Mouse (Mus musculus): Measurements from ENCODE around the gene Fscn1. TPM values are rescaled to one million over a fixed set of nuclear protein-coding genes. Genes with fewer than 3 reads are reported as not detected.

Fscn1 gene
- polyA plus RNA-seq, 1 experiment from 2014 or later = 230 TPM

DNA sequence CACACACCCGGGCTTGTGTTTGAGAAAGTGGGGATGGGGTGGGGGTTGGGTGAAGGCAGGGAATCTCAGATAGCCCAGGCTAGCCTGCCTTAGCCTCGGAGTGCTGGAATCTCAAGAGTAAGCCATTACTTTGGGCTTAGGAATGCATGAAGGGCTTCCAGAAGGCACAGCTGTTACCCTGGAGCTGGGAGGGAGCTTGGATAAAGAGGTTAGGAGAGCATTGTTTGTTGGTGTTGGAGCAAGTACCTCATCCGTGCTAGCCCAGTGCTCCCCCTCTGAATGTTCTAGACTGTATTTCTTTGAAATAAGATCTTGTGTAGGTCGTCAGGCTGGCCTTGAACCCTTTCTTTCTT is 30.8 kb upstream of the Fscn1 start:
- H3K27me3 ChIP-seq (replicated peaks; ENCODE audit: control insufficient read depth, insufficient read depth, low read length) = no peaks in the 10 kb centered on the region
- H3K4me2 ChIP-seq (ENCODE audit: low read length) = peak overlapping the region; percentile 65
- peak overlapping the region; percentile 44 for H3K4me3 ChIP-seq (ENCODE audit: low read depth, low read length)
- ATAC-seq (replicated peaks; ENCODE audit: low FRiP score, low TSS enrichment, low read depth) (0 out of 2 replicates have a peak, but pooled peaks have one; percentile 1), DNase-seq (ENCODE audit: low spot score) (no peak)
- H3K27ac ChIP-seq (ENCODE audit: low read depth) = peak overlapping the region; percentile 94
- H3K4me1 ChIP-seq (replicated peaks; ENCODE audit: control insufficient read depth, insufficient read depth, low read length) = peaks cover 31% of the 10 kb centered on the region
- H3K9ac ChIP-seq (ENCODE audit: low read length) = peak overlapping the region; percentile 72
- WGBS = 17% methylated on average over 4 of the region's 4 CpGs
- no peaks in the 10 kb centered on the region for H3K9me3 ChIP-seq (ENCODE audit: control insufficient read depth, low read length)
- H3K36me3 ChIP-seq (ENCODE audit: control insufficient read depth, insufficient read depth, low read length) = no peaks in the 10 kb centered on the region

DNA sequence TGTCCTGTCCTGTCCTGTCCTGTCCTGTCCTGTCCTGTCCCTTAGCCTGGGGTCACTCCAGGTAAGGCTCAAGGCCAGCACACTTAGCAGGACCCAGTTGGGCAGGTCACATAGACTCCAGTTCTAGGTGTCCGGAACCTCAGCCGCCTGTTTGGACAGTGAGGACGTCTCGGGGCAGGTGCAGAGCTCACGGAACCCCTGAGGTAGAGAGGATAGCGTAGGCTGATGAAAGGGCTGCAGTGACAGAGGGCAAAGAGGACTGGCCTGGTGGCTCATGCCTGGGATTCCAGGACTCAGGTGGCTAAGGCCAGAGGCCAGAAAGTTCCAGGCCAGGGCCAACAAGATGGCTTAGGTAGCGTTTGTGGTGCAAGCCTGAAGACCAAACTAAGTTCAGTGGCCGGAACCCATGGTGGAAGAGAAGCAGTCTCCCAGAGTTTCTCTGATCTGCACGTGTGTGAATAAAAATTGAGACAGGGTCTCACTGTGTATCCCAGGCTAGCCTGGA is 28.9 kb upstream of the Fscn1 start:
- ATAC-seq (replicated peaks; ENCODE audit: low FRiP score, low TSS enrichment, low read depth) (no peak), DNase-seq (ENCODE audit: low spot score) (no peak)
- Histone ChIP-seq H3K9me3 (ENCODE audit: control insufficient read depth, low read length) (no peaks in the 10 kb centered on the region), H3K27me3 (replicated peaks; ENCODE audit: control insufficient read depth, insufficient read depth, low read length) (no peaks in the 10 kb centered on the region), H3K27ac (ENCODE audit: low read depth) (no peak overlapping the region), H3K4me1 (replicated peaks; ENCODE audit: control insufficient read depth, insufficient read depth, low read length) (peaks cover 24% of the 10 kb centered on the region), H3K36me3 (ENCODE audit: control insufficient read depth, insufficient read depth, low read length) (no peaks in the 10 kb centered on the region), H3K4me3 (ENCODE audit: low read depth, low read length) (no peak overlapping the region), H3K9ac (ENCODE audit: low read length) (no peak overlapping the region), H3K4me2 (ENCODE audit: low read length) (no peak overlapping the region)
- 90% methylated on average over 9 of the region's 9 CpGs for WGBS

DNA sequence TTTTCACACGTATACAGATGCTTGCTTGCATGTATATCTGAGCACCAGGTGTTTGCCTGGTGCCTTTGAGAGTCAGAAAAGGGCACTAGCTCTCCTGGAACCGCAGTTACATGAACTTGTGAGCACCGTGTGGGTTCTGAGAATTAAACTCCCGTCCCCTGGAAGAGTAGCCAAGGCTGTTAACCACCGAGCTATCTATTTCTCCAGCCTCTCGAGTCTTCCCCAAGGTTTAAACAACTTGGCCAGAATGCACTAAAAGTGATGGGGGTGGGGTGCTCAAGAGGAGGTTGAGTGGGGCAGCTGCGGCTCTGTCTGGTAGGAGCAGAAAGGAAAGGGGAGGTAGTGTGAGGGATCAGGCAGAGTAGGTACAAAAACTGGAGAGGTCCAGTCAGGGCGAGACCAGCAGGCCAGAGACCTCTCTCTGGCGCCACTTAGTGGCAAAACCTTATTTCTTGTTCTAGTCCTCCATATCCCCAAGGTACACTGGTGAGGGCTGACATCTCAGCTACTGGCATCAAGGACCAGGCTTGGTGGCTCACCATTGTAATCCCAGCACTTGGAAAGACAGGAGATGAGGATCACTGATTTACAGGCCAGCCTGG is 28.0 kb upstream of the Fscn1 start:
- peak; percentile 80 for DNase-seq (ENCODE audit: low spot score)
- no peak overlapping the region for H3K9ac ChIP-seq (ENCODE audit: low read length)
- H3K9me3 ChIP-seq (ENCODE audit: control insufficient read depth, low read length) = no peaks in the 10 kb centered on the region
- H3K27me3 ChIP-seq (replicated peaks; ENCODE audit: control insufficient read depth, insufficient read depth, low read length) = no peaks in the 10 kb centered on the region
- no peaks in the 10 kb centered on the region for H3K36me3 ChIP-seq (ENCODE audit: control insufficient read depth, insufficient read depth, low read length)
- H3K27ac ChIP-seq (ENCODE audit: low read depth) = no peak overlapping the region
- H3K4me2 ChIP-seq (ENCODE audit: low read length) = no peak overlapping the region
- WGBS = 16% methylated on average over 9 of the region's 9 CpGs
- H3K4me1 ChIP-seq (replicated peaks; ENCODE audit: control insufficient read depth, insufficient read depth, low read length) = peaks cover 15% of the 10 kb centered on the region
- no peak overlapping the region for H3K4me3 ChIP-seq (ENCODE audit: low read depth, low read length)
- peak; percentile 26; the same call in 1 of the 2 replicates for ATAC-seq (replicated peaks; ENCODE audit: low FRiP score, low TSS enrichment, low read depth)

DNA sequence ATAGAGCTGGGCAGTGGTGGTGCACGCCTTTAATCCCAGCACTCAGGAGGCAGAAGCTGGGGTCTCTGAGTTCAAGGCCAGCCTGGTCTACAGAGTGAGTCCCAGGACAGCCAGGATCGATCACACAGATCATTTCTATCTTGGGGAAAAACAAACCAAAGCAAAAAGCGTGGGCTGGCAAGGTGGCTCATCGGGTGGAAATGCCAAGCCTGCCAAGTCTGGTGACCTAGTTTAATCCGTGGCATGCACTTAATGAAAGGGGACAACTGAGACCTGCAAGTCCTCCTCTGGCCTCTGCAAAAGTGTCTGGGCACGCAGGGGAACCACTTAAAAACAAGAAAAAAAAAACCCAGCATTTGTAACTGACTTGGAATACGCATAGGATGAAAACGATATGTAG is 27.4 kb upstream of the Fscn1 start:
- Histone ChIP-seq H3K4me1 (replicated peaks; ENCODE audit: control insufficient read depth, insufficient read depth, low read length) (peaks cover 10% of the 10 kb centered on the region; the same call in 1 of the 2 replicates), H3K4me2 (ENCODE audit: low read length) (no peak overlapping the region), H3K36me3 (ENCODE audit: control insufficient read depth, insufficient read depth, low read length) (no peaks in the 10 kb centered on the region), H3K4me3 (ENCODE audit: low read depth, low read length) (no peak overlapping the region), H3K9ac (ENCODE audit: low read length) (no peak overlapping the region), H3K9me3 (ENCODE audit: control insufficient read depth, low read length) (no peaks in the 10 kb centered on the region), H3K27ac (ENCODE audit: low read depth) (no peak overlapping the region), H3K27me3 (replicated peaks; ENCODE audit: control insufficient read depth, insufficient read depth, low read length) (no peaks in the 10 kb centered on the region)
- no peak for ATAC-seq (replicated peaks; ENCODE audit: low FRiP score, low TSS enrichment, low read depth)
- no peak for DNase-seq (ENCODE audit: low spot score)
- 74% methylated on average over 8 of the region's 8 CpGs for WGBS

DNA sequence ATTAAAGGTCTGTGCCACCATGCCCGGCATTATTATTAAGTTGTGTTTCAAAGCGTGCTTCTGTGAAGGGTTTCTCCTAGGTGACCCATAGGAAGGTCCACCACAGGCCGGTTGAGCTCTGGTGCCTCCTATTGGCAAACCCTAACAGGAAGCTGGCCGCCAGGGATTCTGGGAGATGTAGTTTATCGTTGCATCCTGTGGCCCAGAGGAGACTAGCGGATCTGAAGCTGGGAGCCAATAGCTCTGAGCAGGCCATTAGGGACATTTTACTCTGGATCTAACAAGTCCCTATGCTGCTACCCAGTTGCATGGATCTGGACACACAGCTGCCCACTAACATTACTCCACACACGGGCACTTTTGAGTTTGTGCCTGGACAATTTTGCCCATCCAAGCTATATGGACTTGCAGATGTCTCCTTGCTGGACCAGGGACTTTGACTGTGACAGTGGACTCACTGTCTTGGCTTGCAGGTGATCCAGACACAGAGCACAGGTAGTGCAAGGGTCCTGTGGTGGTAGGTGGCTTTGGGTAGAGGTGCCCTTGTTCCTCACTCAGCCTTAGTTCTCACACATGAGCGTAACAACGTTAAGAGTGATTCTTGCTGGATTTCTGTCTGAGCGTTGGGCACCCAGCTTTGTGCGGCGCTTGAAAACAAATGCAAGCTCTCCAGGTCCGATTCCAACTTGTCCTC is 24.4 kb upstream of the Fscn1 start:
- no peak overlapping the region; the same call in 1 of the 2 replicates for H3K27ac ChIP-seq (ENCODE audit: low read depth)
- WGBS = 25% methylated on average over 13 of the region's 13 CpGs
- ATAC-seq (replicated peaks; ENCODE audit: low FRiP score, low TSS enrichment, low read depth) = peak; percentile 32; the same call in 1 of the 2 replicates

DNA sequence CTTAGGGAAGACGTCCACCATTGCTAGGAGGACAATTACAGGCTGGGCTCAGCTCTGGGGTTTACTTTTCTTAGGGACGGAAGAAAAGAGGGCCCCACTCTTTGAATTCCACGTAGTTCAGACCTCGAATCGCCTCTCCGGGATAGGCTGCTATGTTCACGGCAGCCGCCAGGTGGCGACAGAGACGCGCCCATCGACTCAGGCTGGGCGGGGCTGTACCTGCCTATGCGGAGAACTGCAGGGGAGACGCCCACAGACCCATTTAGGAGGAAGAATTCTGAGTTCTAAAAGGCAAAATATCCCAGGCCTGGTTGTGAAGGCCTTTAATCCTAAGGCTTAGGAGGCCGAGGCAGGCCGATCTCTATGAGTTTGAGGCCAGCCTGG is 23.8 kb upstream of the Fscn1 start:
- Histone ChIP-seq H3K4me3 (ENCODE audit: low read depth, low read length) (no peak overlapping the region), H3K4me1 (replicated peaks; ENCODE audit: control insufficient read depth, insufficient read depth, low read length) (no peaks in the 10 kb centered on the region), H3K27ac (ENCODE audit: low read depth) (no peak overlapping the region; the same call in 1 of the 2 replicates), H3K27me3 (replicated peaks; ENCODE audit: control insufficient read depth, insufficient read depth, low read length) (no peaks in the 10 kb centered on the region), H3K9ac (ENCODE audit: low read length) (0 out of 2 replicates have a peak overlapping the region, but pooled peaks have one; percentile 8), H3K9me3 (ENCODE audit: control insufficient read depth, low read length) (no peaks in the 10 kb centered on the region), H3K4me2 (ENCODE audit: low read length) (peak overlapping the region; percentile 32), H3K36me3 (ENCODE audit: control insufficient read depth, insufficient read depth, low read length) (no peaks in the 10 kb centered on the region)
- 4% methylated on average over 17 of the region's 17 CpGs for WGBS
- DNase-seq (ENCODE audit: low spot score) (peak; percentile 95), ATAC-seq (replicated peaks; ENCODE audit: low FRiP score, low TSS enrichment, low read depth) (peak; percentile 14)

More for the DNA sequence above, 24.4 kb upstream of the Fscn1 start:
- H3K4me3 ChIP-seq (ENCODE audit: low read depth, low read length) = no peak overlapping the region
- DNase-seq (ENCODE audit: low spot score) = peak; percentile 74
- H3K9ac ChIP-seq (ENCODE audit: low read length) = 0 out of 2 replicates have a peak overlapping the region, but pooled peaks have one; percentile 8
- H3K36me3 ChIP-seq (ENCODE audit: control insufficient read depth, insufficient read depth, low read length) = no peaks in the 10 kb centered on the region
- H3K4me2 ChIP-seq (ENCODE audit: low read length) = peak overlapping the region; percentile 32
- no peaks in the 10 kb centered on the region for H3K9me3 ChIP-seq (ENCODE audit: control insufficient read depth, low read length)
- H3K4me1 ChIP-seq (replicated peaks; ENCODE audit: control insufficient read depth, insufficient read depth, low read length) = no peaks in the 10 kb centered on the region
- no peaks in the 10 kb centered on the region for H3K27me3 ChIP-seq (replicated peaks; ENCODE audit: control insufficient read depth, insufficient read depth, low read length)

DNA sequence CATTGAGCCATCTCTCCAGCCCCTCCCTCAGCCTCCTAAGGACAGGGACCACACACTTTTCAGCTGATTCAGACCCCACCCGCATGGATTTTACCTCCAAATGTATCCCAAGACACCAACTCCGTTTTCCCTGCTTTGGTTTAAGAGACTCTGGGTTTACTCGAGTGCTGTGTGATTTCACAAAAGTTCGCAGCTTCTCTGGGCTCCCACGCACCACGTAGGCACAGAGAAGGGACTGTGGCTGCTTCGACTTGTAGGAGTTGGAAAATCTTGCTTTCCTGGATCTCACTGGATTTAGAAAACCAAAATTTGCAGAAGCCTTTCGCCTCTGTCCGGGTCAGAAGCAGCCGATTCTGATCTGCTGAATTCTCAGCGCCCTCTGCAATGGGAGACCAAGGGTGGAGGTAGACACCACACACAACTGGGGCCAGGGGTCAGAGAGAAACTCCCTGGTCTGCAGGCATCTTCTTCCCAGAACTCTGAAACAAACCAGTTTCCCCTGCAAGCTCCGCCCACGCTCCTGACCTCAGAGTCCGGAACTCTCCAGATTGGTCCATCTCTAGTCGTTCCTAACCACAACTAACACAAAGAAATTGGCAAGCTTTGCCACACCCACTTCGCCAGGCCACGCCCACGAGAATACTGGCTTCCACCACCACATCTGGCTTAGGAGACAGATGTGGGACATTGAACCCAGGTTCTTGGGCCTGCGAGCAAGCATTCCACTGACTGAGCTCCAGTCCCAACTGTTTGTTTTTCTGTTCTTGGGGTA is 22.0 kb upstream of the Fscn1 start:
- H3K4me2 ChIP-seq (ENCODE audit: low read length) = no peak overlapping the region
- 30% methylated on average over 19 of the region's 19 CpGs for WGBS

DNA sequence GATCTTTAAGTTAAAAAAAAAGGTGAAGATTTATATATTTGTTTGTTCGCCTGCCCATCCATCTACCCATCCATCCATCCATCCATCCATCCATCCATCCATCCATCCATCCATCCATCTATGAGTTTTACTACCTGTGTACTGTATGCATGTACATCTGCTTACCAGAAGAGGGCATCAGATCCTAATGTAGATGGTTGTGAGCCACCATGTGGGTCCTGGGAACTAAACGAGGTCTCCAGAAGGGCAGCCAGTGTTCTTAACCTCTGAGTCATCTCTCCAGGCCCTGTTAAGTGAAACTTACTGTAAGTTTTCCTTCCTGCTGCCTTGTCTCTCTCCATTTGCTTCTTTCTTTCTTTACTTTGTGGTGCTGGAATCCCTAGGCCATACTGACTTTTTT is 19.8 kb upstream of the Fscn1 start:
- Histone ChIP-seq H3K27ac (ENCODE audit: low read depth) (no peak overlapping the region), H3K4me2 (ENCODE audit: low read length) (no peak overlapping the region), H3K4me1 (replicated peaks; ENCODE audit: control insufficient read depth, insufficient read depth, low read length) (no peaks in the 10 kb centered on the region), H3K36me3 (ENCODE audit: control insufficient read depth, insufficient read depth, low read length) (no peaks in the 10 kb centered on the region), H3K4me3 (ENCODE audit: low read depth, low read length) (no peak overlapping the region), H3K9me3 (ENCODE audit: control insufficient read depth, low read length) (no peaks in the 10 kb centered on the region), H3K27me3 (replicated peaks; ENCODE audit: control insufficient read depth, insufficient read depth, low read length) (no peaks in the 10 kb centered on the region), H3K9ac (ENCODE audit: low read length) (no peak overlapping the region)
- ATAC-seq (replicated peaks; ENCODE audit: low FRiP score, low TSS enrichment, low read depth) = no peak
- WGBS = 67% methylated on average over 2 of the region's 2 CpGs
- no peak for DNase-seq (ENCODE audit: low spot score)

More for the DNA sequence above, 22.0 kb upstream of the Fscn1 start:
- no peak overlapping the region for H3K4me3 ChIP-seq (ENCODE audit: low read depth, low read length)
- no peaks in the 10 kb centered on the region for H3K27me3 ChIP-seq (replicated peaks; ENCODE audit: control insufficient read depth, insufficient read depth, low read length)
- H3K36me3 ChIP-seq (ENCODE audit: control insufficient read depth, insufficient read depth, low read length) = no peaks in the 10 kb centered on the region
- H3K27ac ChIP-seq (ENCODE audit: low read depth) = no peak overlapping the region
- H3K9ac ChIP-seq (ENCODE audit: low read length) = no peak overlapping the region
- H3K9me3 ChIP-seq (ENCODE audit: control insufficient read depth, low read length) = no peaks in the 10 kb centered on the region
- no peaks in the 10 kb centered on the region for H3K4me1 ChIP-seq (replicated peaks; ENCODE audit: control insufficient read depth, insufficient read depth, low read length)
- DNase-seq (ENCODE audit: low spot score) (peak; percentile 58), ATAC-seq (replicated peaks; ENCODE audit: low FRiP score, low TSS enrichment, low read depth) (no peak)
